Mouse (Mus musculus) ovary, adult 2 months (tissue): Measurements from ENCODE around the gene Lrfn1. TPM values are rescaled to one million over a fixed set of nuclear protein-coding genes. Genes with fewer than 3 reads are reported as not detected.

Experiments
- polyA plus RNA-seq: library from polyadenylated mRNA; depleted of rRNA; stranded (reverse); fragments of >200 nt; gene quantifications from 2 replicates; pipeline ENCODE4 v1.2.3, GENCODE M21; 2012; rRNA removed

Gene Lrfn1
- 38.7 and 38.9 TPM in 2 replicates for polyA plus RNA-seq

DNA sequence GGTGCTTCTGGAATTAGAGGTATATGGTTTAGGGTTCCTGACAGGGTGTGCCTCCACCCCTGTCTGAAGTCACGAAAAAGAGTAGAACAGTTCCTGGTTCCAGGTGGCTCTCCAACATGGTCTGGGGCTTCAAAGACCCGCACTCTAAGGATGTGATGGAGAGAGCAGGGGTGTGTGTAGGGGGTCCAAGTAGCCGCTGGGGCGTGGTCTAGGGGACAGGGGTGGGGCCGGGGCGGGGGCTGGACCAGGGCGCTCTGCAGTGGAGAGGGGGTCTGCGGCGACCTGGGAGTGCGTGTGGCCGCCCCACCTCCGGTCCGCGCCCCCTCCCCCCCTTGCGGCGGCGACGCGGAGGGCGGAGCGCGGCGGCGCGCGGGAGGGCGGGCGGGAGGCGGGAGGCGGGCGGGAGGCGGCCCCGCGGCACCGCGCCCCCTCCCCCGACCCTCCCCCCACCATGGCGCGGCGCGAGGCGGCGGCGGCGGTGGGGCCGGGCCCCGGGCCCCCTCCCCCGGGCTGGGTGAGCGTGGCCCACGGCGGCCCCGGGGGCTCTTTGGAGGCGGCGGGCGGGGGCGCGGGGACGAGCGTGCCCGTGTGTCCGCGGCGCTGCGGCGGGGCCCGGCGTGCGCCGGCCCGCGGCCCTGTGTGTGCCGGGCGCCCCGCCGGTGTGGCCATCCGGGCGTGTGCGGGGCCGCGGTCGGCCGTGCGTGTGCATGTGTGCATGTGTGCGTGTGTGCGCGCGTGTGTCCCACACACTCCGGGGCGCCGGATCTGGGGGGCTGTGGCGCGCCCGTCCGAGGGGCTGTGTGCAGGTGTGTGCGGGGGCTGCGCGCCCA lies at the start of gene Lrfn1:
Lrfn1 (plus strand) TSS at position 450 of the 830 bp plus-strand sequence.

DNA sequence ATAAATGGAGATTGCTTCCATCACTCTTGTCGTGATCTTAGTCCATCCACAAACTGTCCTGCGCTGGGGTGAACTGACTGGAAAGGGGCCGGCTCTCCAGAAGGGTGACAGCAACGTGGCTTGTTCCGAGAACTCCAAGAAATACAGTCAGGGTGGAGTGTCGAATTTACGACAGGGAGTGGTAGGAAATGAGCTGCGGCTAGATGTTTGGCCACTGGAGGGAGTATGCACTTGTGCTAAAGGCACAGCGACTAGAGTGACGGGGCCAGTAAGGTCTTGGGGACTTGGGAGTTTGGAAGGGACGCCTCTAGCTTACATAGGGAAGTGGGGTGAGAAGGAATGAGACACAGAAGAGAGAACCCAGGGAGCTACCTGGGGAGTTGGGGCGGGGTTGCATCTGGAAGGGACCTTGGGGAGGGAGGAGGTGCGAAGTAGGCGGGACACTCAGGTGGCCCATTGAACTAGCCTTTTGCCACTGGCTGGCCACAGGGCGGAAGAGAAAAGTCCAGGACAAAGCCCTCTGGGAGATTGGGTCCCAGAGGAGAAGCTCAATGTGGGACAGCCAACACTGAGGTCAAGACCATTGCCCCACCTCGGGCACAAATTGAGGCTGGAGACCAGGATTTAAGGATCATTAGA lies 14.7 kb upstream of the Lrfn1 start, which contains the start of gene Gmfg:
Gmfg (plus strand) TSS at position 516 of the 639 bp plus-strand sequence.

DNA sequence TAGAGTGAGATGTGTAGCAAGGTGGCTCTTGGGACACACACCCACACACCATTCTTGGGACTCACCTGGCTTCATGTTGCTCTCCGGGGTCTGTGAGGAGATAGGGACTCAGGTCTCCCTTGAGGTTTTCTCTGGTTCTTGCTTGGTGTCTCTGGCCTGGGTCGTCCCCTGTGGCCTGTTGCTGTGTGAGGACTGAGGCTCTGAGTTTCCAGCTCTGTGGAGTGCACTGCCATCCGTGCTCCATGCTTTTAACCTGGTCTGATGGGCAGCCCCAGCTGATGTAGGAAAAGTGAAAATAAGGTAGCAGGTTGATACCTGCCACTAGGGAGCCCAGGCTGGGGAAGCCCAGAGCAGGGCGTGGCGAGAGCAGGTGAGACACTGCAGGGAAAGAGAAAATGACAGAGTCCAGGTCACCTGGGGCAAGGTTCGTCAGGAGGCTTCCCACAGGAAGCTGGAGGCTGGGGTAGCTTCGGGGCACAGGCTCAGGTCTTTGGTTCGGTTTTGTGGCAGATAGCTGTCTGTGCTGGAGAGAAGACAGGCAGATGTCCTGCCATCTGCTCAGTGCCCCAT lies 58.7 kb downstream of the Lrfn1 start, which contains the start of gene Ifnl2:
Ifnl2 (minus strand) TSS at position 51 of the 570 bp plus-strand sequence.

Other genes with a start within 250 kb of the Lrfn1 start
- 25.5 and 40.8 TPM in 2 replicates for gene Eid2, start 184.1 kb upstream of the Lrfn1 start, polyA plus RNA-seq
- 16.8 and 23.9 TPM in 2 replicates for gene Eid2b, start 174.2 kb upstream of the Lrfn1 start, polyA plus RNA-seq
- gene Selenov, start 160.8 kb upstream of the Lrfn1 start, polyA plus RNA-seq = 0.12 and 0.46 TPM in 2 replicates
- 0.38 and 0.45 TPM in 2 replicates for gene Dll3, start 149.7 kb upstream of the Lrfn1 start, polyA plus RNA-seq
- gene Timm50, start 139.9 kb upstream of the Lrfn1 start, polyA plus RNA-seq = 104 and 109 TPM in 2 replicates
- gene Supt5, start 113.2 kb upstream of the Lrfn1 start, polyA plus RNA-seq = 140 and 172 TPM in 2 replicates
- 1,842 and 2,300 TPM in 2 replicates for gene Rps16, start 101.3 kb upstream of the Lrfn1 start, polyA plus RNA-seq
- gene Plekhg2, start 79.4 kb upstream of the Lrfn1 start, polyA plus RNA-seq = 48.3 and 50.7 TPM in 2 replicates
- 50.2 and 54.2 TPM in 2 replicates for gene Zfp36, start 71.7 kb upstream of the Lrfn1 start, polyA plus RNA-seq
- gene Med29, start 59.3 kb upstream of the Lrfn1 start, polyA plus RNA-seq = 93.8 and 104 TPM in 2 replicates
- gene Paf1, start 59.0 kb upstream of the Lrfn1 start, polyA plus RNA-seq = 118 and 195 TPM in 2 replicates
- gene Gmfg, start 14.5 kb upstream of the Lrfn1 start, polyA plus RNA-seq = 2.0 and 2.8 TPM in 2 replicates
- not detected in 2 replicates for gene Ifnl2, start 58.5 kb downstream of the Lrfn1 start, polyA plus RNA-seq
- not detected in 2 replicates for gene Ifnl3, start 70.9 kb downstream of the Lrfn1 start, polyA plus RNA-seq
- gene Sycn, start 88.9 kb downstream of the Lrfn1 start, polyA plus RNA-seq = 0.73 and 4.9 TPM in 2 replicates
- 0.08 TPM in 1 of 2 replicates, not detected in the other for gene Nccrp1, start 95.3 kb downstream of the Lrfn1 start, polyA plus RNA-seq
- 155 and 181 TPM in 2 replicates for gene Samd4b, start 146.2 kb downstream of the Lrfn1 start, polyA plus RNA-seq
- gene Pak4, start 146.2 kb downstream of the Lrfn1 start, polyA plus RNA-seq = 63.5 and 68.3 TPM in 2 replicates
- 1.6 and 1.8 TPM in 2 replicates for gene Acp7, start 179.4 kb downstream of the Lrfn1 start, polyA plus RNA-seq
- gene Fbxo27, start 240.9 kb downstream of the Lrfn1 start, polyA plus RNA-seq = 29.2 and 37.0 TPM in 2 replicates